Mouse (Mus musculus): Measurements from ENCODE around the gene 0610010K14Rik. TPM values are rescaled to one million over a fixed set of nuclear protein-coding genes. Genes with fewer than 3 reads are reported as not detected.

0610010K14Rik gene
- polyA plus RNA-seq, 1 experiment from 2014 or later, result 175 TPM

MicroRNAs within 50 kb of the gene (microRNA counts, 519-probe panel; counts per million panel counts)
- not detected for microRNA mmu-miR-195
- microRNA mmu-miR-497, result 2,040 counts per million, percentile 31 among the panel's probes with 10 or more counts

Small RNA genes lying within 50 kb of the gene (microRNA-seq; reads per million reads assigned to microRNA genes)
- 427 reads per million, percentile 68 among the genes with 10 or more reads in this experiment for gene Mir195a
- not detected for gene Mir497
- gene Mir497b, result not detected

Other genes with a start within 250 kb of the 0610010K14Rik start
- gene Gabarap, start 246.8 kb downstream of the 0610010K14Rik start, polyA plus RNA-seq (2015; fragmentation: Nextera tagmentation; extraction: Ambion mirVana), result 576 and 581 TPM in 2 replicates
- 54.2 and 55.4 TPM in 2 replicates for gene Phf23, start 242.1 kb downstream of the 0610010K14Rik start, polyA plus RNA-seq (2015; fragmentation: Nextera tagmentation; extraction: Ambion mirVana)
- 21.0 and 25.4 TPM in 2 replicates for gene Dvl2, start 237.3 kb downstream of the 0610010K14Rik start, polyA plus RNA-seq (2015; fragmentation: Nextera tagmentation; extraction: Ambion mirVana)
- gene Acadvl, start 222.5 kb downstream of the 0610010K14Rik start, polyA plus RNA-seq (2015; fragmentation: Nextera tagmentation; extraction: Ambion mirVana), result 66.6 and 69.1 TPM in 2 replicates
- gene Dlg4, start 221.0 kb downstream of the 0610010K14Rik start, polyA plus RNA-seq (2015; fragmentation: Nextera tagmentation; extraction: Ambion mirVana), result 23.1 and 23.4 TPM in 2 replicates
- gene Asgr1, start 183.8 kb downstream of the 0610010K14Rik start, polyA plus RNA-seq (2015; fragmentation: Nextera tagmentation; extraction: Ambion mirVana), result 3.9 and 4.4 TPM in 2 replicates
- not detected in 2 replicates for gene Asgr2, start 145.3 kb downstream of the 0610010K14Rik start, polyA plus RNA-seq (2015; fragmentation: Nextera tagmentation; extraction: Ambion mirVana)
- 1.2 and 1.4 TPM in 2 replicates for gene Mgl2, start 107.6 kb downstream of the 0610010K14Rik start, polyA plus RNA-seq (2015; fragmentation: Nextera tagmentation; extraction: Ambion mirVana)
- gene Clec10a, start 81.7 kb downstream of the 0610010K14Rik start, polyA plus RNA-seq (2015; fragmentation: Nextera tagmentation; extraction: Ambion mirVana), result 1.0 and 1.2 TPM in 2 replicates
- gene Slc16a11, start 25.2 kb downstream of the 0610010K14Rik start, polyA plus RNA-seq (2015; fragmentation: Nextera tagmentation; extraction: Ambion mirVana), result 8.7 and 9.7 TPM in 2 replicates
- 11.9 and 15.2 TPM in 2 replicates for gene Slc16a13, start 16.9 kb downstream of the 0610010K14Rik start, polyA plus RNA-seq (2015; fragmentation: Nextera tagmentation; extraction: Ambion mirVana)
- 5.1 and 6.6 TPM in 2 replicates for gene Bcl6b, start 8.1 kb downstream of the 0610010K14Rik start, polyA plus RNA-seq (2015; fragmentation: Nextera tagmentation; extraction: Ambion mirVana)
- gene Gm21988, start 1.9 kb upstream of the 0610010K14Rik start, polyA plus RNA-seq (2015; fragmentation: Nextera tagmentation; extraction: Ambion mirVana), result 13.8 and 15.7 TPM in 2 replicates
- 416 and 443 TPM in 2 replicates for gene Rnasek, start 1.9 kb upstream of the 0610010K14Rik start, polyA plus RNA-seq (2015; fragmentation: Nextera tagmentation; extraction: Ambion mirVana)
- gene Alox12, start 17.4 kb upstream of the 0610010K14Rik start, polyA plus RNA-seq (2015; fragmentation: Nextera tagmentation; extraction: Ambion mirVana), result 1.1 and 1.3 TPM in 2 replicates
- 0.09 and 0.14 TPM in 2 replicates for gene Alox12e, start 84.7 kb upstream of the 0610010K14Rik start, polyA plus RNA-seq (2015; fragmentation: Nextera tagmentation; extraction: Ambion mirVana)
- 0.06 TPM in 1 of 2 replicates, not detected in the other for gene Alox15, start 114.1 kb upstream of the 0610010K14Rik start, polyA plus RNA-seq (2015; fragmentation: Nextera tagmentation; extraction: Ambion mirVana)
- gene Pelp1, start 172.1 kb upstream of the 0610010K14Rik start, polyA plus RNA-seq (2015; fragmentation: Nextera tagmentation; extraction: Ambion mirVana), result 31.7 and 37.0 TPM in 2 replicates
- gene Arrb2, start 194.7 kb upstream of the 0610010K14Rik start, polyA plus RNA-seq (2015; fragmentation: Nextera tagmentation; extraction: Ambion mirVana), result 54.9 and 55.6 TPM in 2 replicates
- 42.9 and 46.3 TPM in 2 replicates for gene Med11, start 214.0 kb upstream of the 0610010K14Rik start, polyA plus RNA-seq (2015; fragmentation: Nextera tagmentation; extraction: Ambion mirVana)
- gene Zmynd15, start 221.5 kb upstream of the 0610010K14Rik start, polyA plus RNA-seq (2015; fragmentation: Nextera tagmentation; extraction: Ambion mirVana), result 0.86 and 1.3 TPM in 2 replicates
- gene Cxcl16, start 222.1 kb upstream of the 0610010K14Rik start, polyA plus RNA-seq (2015; fragmentation: Nextera tagmentation; extraction: Ambion mirVana), result 6.0 and 7.3 TPM in 2 replicates